14 mouse cellular contexts compared by ENCODE assay signal in genomic region chr1:71075651-71076050, GRCm38 (mm10).
"Had no signal": no experiment of that assay in that cellular context is flagged by ENCODE, and none has a peak within 500 bp of the region (broad histone marks: within the 10 kb centered on the region; RNA-seq: fewer than 3 reads in every experiment).

No protein-coding gene starts in this region.

- H3K4me3 ChIP-seq: midbrain, embryonic 10.5 days; midbrain, embryonic 12.5 days; midbrain, embryonic 15.5 days; neural tube, embryonic 12.5 days had no signal

- H3K27me3 ChIP-seq: midbrain, embryonic 12.5 days; midbrain, embryonic 15.5 days; neural tube, embryonic 12.5 days had no signal

- H3K27ac ChIP-seq: midbrain, embryonic 10.5 days; midbrain, embryonic 12.5 days; midbrain, embryonic 15.5 days; neural tube, embryonic 12.5 days had no signal

- ATAC-seq: midbrain, embryonic 15.5 days had no signal

- DNase-seq: lung, adult 18-20 months; lung, embryonic 14.5 days; lung, postnatal 10 days; lung, postnatal 4 days; right cerebral cortex, postnatal 25 days; right cerebral cortex, postnatal 4 days; spleen, adult 18-20 months; thymus, adult 18-20 months; thymus, postnatal 14 days; thymus, postnatal 36 days had no signal

- H3K36me3 ChIP-seq: midbrain, embryonic 12.5 days; midbrain, embryonic 15.5 days; neural tube, embryonic 12.5 days had no signal

- H3K4me2 ChIP-seq: lung, embryonic 14.5 days; midbrain, embryonic 12.5 days; midbrain, embryonic 15.5 days; neural tube, embryonic 12.5 days had no signal

- H3K9ac ChIP-seq: lung, embryonic 14.5 days; midbrain, embryonic 12.5 days; midbrain, embryonic 15.5 days; neural tube, embryonic 12.5 days had no signal

- H3K9me3 ChIP-seq: midbrain, embryonic 10.5 days; midbrain, embryonic 12.5 days; midbrain, embryonic 15.5 days; neural tube, embryonic 12.5 days had no signal

- H3K4me1 ChIP-seq: midbrain, embryonic 10.5 days; midbrain, embryonic 12.5 days; midbrain, embryonic 15.5 days; neural tube, embryonic 12.5 days had no signal
